Mouse (Mus musculus) midbrain, embryonic 15.5 days (tissue): Measurements from ENCODE around the gene Fjx1. TPM values are rescaled to one million over a fixed set of nuclear protein-coding genes. Genes with fewer than 3 reads are reported as not detected.

Experiments
- ATAC-seq: fragments of 200-750 bp; cut with Nextera tagmentation; replicated peaks from 2 replicates; pipeline ENCODE4 v1.8.0; 2017; ENCODE audit warnings: moderate TSS enrichment
- H3K27ac ChIP-seq: fragments of 300-500 bp; sonication (generic); 2 replicates; pipeline ENCODE4 v1.5.1; 2015; ENCODE audit warnings: mild to moderate bottlenecking, inconsistent platforms
- H3K27me3 ChIP-seq: fragments of 300-500 bp; sonication (generic); replicated peaks from 2 replicates; pipeline ENCODE4 v1.6.1; 2015; ENCODE audit warnings: inconsistent platforms
- H3K36me3 ChIP-seq: fragments of 300-500 bp; sonication (generic); replicated peaks from 2 replicates; pipeline ENCODE4 v1.6.1; 2015; ENCODE audit warnings: inconsistent platforms
- H3K4me1 ChIP-seq: fragments of 300-500 bp; sonication (generic); 2 replicates; pipeline ENCODE4 v1.6.1; 2015; ENCODE audit warnings: inconsistent platforms
- H3K4me2 ChIP-seq: fragments of 300-500 bp; sonication (generic); 2 replicates; pipeline ENCODE4 v1.6.1; 2015; ENCODE audit warnings: inconsistent platforms, mild to moderate bottlenecking, moderate library complexity
- H3K4me3 ChIP-seq: fragments of 300-500 bp; sonication (generic); 2 replicates; pipeline ENCODE4 v1.5.1; 2015; ENCODE audit warnings: mild to moderate bottlenecking, inconsistent platforms
- H3K9ac ChIP-seq: fragments of 300-500 bp; sonication (generic); 2 replicates; pipeline ENCODE4 v1.6.1; 2015; ENCODE audit warnings: mild to moderate bottlenecking, inconsistent platforms
- H3K9me3 ChIP-seq: fragments of 300-500 bp; sonication (generic); 2 replicates; pipeline ENCODE4 v1.6.1; 2016; ENCODE audit warnings: inconsistent platforms
- WGBS: fragments of 180-500 bp; shearing (Covaris S2); methylation state at CpG from one replicate; pipeline ENCODE4 v1.1.7; 2015; ENCODE audit warnings: mixed read lengths; 5-methylcytosine and 5-hydroxymethylcytosine counted together
- polyA plus RNA-seq: library from polyadenylated mRNA; unstranded; fragments of >200 nt; fragmentation: Nextera tagmentation; extraction: Ambion mirVana; gene quantifications from 2 replicates; pipeline ENCODE4 v1.2.1, GENCODE M21; 2015

The Fjx1 gene
- polyA plus RNA-seq, 1 experiment from 2014 or later: 35.5 TPM

DNA sequence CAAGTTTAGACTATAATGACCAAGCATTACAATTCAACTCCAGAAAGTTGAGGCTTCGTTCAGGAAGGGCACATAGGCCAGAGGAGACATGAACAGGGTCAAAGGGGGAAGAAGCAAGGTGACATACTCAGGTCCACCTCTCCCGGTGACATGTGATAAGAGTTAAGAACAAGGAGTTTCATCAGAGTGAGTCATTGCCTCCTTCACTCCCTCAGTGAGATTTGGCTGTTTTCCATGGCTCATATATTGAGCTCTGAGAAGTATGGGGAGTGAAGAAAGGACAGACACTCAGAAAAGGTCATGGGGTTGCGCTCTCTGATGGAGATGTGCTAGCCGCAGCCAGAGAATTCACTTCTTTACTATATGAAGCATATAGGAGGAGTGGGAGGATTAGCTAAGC, 41.7 kb downstream of the Fjx1 start:
- H3K9ac ChIP-seq: no peak overlapping the region
- H3K9me3 ChIP-seq: no peaks in the 10 kb centered on the region
- peaks cover 15% of the 10 kb centered on the region for H3K4me1 ChIP-seq
- no peak overlapping the region for H3K4me2 ChIP-seq
- H3K4me3 ChIP-seq: no peak overlapping the region
- no peaks in the 10 kb centered on the region for H3K36me3 ChIP-seq
- no peaks in the 10 kb centered on the region for H3K27me3 ChIP-seq
- 86% methylated on average over 4 of the region's 4 CpGs for WGBS
- no peak overlapping the region for H3K27ac ChIP-seq
- no peak for ATAC-seq

- no peaks in the 10 kb centered on the region for H3K36me3 ChIP-seq
- 88% methylated on average over 3 of the region's 3 CpGs for WGBS
- no peak overlapping the region for H3K4me3 ChIP-seq
- no peak overlapping the region for H3K27ac ChIP-seq
- H3K9me3 ChIP-seq: no peaks in the 10 kb centered on the region
- H3K9ac ChIP-seq: no peak overlapping the region
- no peak overlapping the region for H3K4me2 ChIP-seq
- H3K27me3 ChIP-seq: no peaks in the 10 kb centered on the region; the same call in 1 of the 2 replicates
- ATAC-seq: no peak
- peaks cover 15% of the 10 kb centered on the region for H3K4me1 ChIP-seq
These were observed 42.6 kb downstream of the Fjx1 start for GRCm38 (mm10) chr2:102409741-102410140.

GRCm38 (mm10) chr2:102407363-102408184, 44.7 kb downstream of the Fjx1 start, which contains the start of gene Trim44:
TSS of gene Trim44 (minus strand) at chr2:102407828.
- ATAC-seq: peak; percentile 73
- no peak within 1 kb of the TSS for H3K4me3 ChIP-seq
- H3K27ac ChIP-seq: peak within 1 kb of the TSS; percentile 19
- H3K4me1 ChIP-seq: peaks cover 15% of the 10 kb centered on the region
- no peaks in the 10 kb centered on the region; the same call in 1 of the 2 replicates for H3K27me3 ChIP-seq
- WGBS: 32% methylated on average over 14 of the region's 14 CpGs
- no peaks in the 10 kb centered on the region for H3K36me3 ChIP-seq
- H3K9me3 ChIP-seq: no peaks in the 10 kb centered on the region
- peak within 1 kb of the TSS; percentile 32 for H3K4me2 ChIP-seq
- no peak within 1 kb of the TSS for H3K9ac ChIP-seq

GRCm38 (mm10) chr2:102406324-102407304, 45.7 kb downstream of the Fjx1 start:
- peak; percentile 40; the same call in 1 of the 2 replicates for ATAC-seq
- Histone ChIP-seq H3K27ac (no peak overlapping the region), H3K4me2 (peak overlapping the region; percentile 32; the same call in 1 of the 2 replicates), H3K4me1 (peaks cover 15% of the 10 kb centered on the region), H3K9ac (no peak overlapping the region), H3K9me3 (no peaks in the 10 kb centered on the region), H3K36me3 (no peaks in the 10 kb centered on the region), H3K4me3 (no peak overlapping the region), H3K27me3 (no peaks in the 10 kb centered on the region; the same call in 1 of the 2 replicates)
- WGBS: 76% methylated on average over 4 of the region's 4 CpGs

DNA sequence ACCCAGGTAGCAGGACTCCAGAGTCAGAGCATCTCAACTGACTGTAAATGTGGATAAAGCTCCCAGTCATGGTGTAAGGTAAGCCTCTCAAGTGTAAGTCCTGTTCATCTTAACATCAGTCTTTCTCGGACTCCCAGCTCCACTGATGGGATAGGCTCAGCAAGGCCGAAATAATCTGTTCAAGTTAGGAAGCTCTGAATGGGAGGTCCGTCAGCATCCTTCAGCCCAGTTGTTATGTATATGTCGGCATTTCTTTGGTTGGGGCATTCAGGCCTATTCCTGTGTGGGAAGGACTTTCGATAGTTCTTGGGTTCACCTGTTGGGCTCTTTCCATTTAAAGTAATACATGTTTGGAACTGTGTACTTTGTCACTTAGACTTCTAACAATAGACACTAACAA, 48.3 kb downstream of the Fjx1 start:
- Histone ChIP-seq H3K4me3 (no peak overlapping the region), H3K9me3 (no peaks in the 10 kb centered on the region), H3K27me3 (no peaks in the 10 kb centered on the region; the same call in 1 of the 2 replicates), H3K9ac (no peak overlapping the region), H3K27ac (no peak overlapping the region), H3K4me1 (peaks cover 26% of the 10 kb centered on the region), H3K4me2 (no peak overlapping the region), H3K36me3 (no peaks in the 10 kb centered on the region)
- 81% methylated on average over 5 of the region's 5 CpGs for WGBS
- ATAC-seq: no peak

DNA sequence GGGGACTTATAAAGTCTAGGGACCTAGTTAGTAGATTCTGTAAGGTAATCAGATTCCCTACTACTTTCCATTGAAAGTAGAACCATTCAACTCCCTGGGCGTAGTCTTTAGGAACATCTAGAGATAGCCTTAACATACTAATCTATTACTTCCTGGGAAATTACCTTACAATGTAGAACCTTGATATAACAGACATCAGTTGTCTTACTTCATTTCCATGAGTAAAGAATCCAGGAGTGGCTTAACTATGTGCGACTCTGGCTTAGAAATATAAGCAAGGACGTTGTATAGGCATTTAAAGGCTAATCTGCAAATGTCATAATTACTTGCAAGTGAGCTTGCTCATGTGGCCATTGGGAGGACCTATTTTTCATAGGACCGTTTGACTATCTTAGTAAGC, 49.0 kb downstream of the Fjx1 start:
- Histone ChIP-seq H3K4me2 (no peak overlapping the region), H3K9ac (no peak overlapping the region), H3K27me3 (no peaks in the 10 kb centered on the region; the same call in 1 of the 2 replicates), H3K4me3 (no peak overlapping the region), H3K36me3 (no peaks in the 10 kb centered on the region), H3K4me1 (peaks cover 28% of the 10 kb centered on the region), H3K9me3 (no peaks in the 10 kb centered on the region), H3K27ac (no peak overlapping the region)
- WGBS: 89% methylated on average over 4 of the region's 4 CpGs
- ATAC-seq: no peak

DNA sequence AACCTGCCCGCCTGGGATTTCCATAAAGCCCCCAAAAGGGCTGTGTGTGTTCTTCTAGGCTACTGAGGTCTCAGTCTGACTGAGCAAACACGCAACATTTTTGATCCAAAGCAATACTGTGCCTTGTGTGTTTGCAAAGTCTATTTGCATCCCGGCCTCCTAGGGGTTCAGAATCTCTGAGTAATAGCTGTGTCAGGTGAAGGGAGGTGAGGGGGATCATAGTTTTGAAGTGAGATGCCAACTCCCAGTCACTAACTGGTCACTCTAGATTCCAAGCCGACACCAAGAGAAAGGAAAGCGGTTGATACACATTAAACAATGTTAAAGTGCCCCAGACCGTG, 51.0 kb downstream of the Fjx1 start:
- Histone ChIP-seq H3K27ac (peak overlapping the region; percentile 96), H3K27me3 (no peaks in the 10 kb centered on the region; the same call in 1 of the 2 replicates), H3K4me2 (peak overlapping the region; percentile 74), H3K9ac (peak overlapping the region; percentile 63), H3K36me3 (no peaks in the 10 kb centered on the region), H3K4me1 (peaks cover 24% of the 10 kb centered on the region), H3K4me3 (peak overlapping the region; percentile 72), H3K9me3 (no peaks in the 10 kb centered on the region)
- no peak for ATAC-seq
- WGBS: 13% methylated on average over 6 of the region's 6 CpGs

GRCm38 (mm10) chr2:102400605-102401351, 51.5 kb downstream of the Fjx1 start:
- peak overlapping the region; percentile 96 for H3K27ac ChIP-seq
- H3K4me3 ChIP-seq: peak overlapping the region; percentile 72
- no peaks in the 10 kb centered on the region for H3K9me3 ChIP-seq
- H3K4me2 ChIP-seq: peak overlapping the region; percentile 74
- peak; percentile 96 for ATAC-seq
- H3K9ac ChIP-seq: peak overlapping the region; percentile 63
- no peaks in the 10 kb centered on the region; the same call in 1 of the 2 replicates for H3K27me3 ChIP-seq
- no peaks in the 10 kb centered on the region for H3K36me3 ChIP-seq
- under 1% methylated on average over 71 of the region's 94 CpGs for WGBS
- H3K4me1 ChIP-seq: peaks cover 23% of the 10 kb centered on the region

DNA sequence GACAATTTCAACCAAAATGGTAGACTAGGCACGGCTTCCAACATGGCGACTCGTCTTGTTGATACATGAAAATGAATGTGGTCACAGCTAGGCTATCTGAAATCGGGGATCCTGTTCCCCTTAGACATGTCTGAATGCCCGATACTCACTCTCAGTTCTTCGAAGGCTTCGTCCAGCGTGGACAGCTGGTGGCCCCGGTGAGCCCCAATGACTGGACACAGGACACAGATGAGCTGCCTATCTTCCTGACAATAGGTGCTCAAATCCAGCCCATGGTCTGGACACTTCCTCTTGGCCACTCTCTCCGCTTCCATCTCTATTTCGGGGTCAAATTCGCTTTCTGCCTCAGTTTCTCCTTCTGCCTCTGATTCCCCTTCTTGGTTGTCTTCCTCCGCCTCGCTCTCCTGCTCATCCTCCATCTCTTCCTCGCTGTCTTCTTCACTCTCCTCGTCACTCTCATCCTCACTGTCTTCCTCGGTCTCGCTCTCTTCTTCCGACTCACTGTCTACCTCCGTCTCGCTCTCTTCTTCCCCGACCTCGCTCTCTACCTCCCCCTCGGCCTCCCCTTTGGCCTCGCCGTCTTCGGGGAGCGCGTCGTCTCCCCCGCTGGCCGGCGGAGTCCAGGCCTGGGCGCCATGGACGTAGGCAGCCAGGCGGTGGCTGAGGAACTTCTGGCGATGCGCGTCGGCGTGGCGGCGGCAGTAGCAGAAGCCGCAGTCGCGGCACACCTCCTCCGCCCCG, 52.3 kb downstream of the Fjx1 start:
- Histone ChIP-seq H3K27ac (peak overlapping the region; percentile 96), H3K27me3 (no peaks in the 10 kb centered on the region; the same call in 1 of the 2 replicates), H3K36me3 (no peaks in the 10 kb centered on the region), H3K9me3 (no peaks in the 10 kb centered on the region), H3K4me3 (peak overlapping the region; percentile 72), H3K4me1 (peaks cover 23% of the 10 kb centered on the region), H3K9ac (peak overlapping the region; percentile 63), H3K4me2 (peak overlapping the region; percentile 74)
- no peak for ATAC-seq
- WGBS: 38% methylated on average over 48 of the region's 48 CpGs
